In the genomic region with DNA sequence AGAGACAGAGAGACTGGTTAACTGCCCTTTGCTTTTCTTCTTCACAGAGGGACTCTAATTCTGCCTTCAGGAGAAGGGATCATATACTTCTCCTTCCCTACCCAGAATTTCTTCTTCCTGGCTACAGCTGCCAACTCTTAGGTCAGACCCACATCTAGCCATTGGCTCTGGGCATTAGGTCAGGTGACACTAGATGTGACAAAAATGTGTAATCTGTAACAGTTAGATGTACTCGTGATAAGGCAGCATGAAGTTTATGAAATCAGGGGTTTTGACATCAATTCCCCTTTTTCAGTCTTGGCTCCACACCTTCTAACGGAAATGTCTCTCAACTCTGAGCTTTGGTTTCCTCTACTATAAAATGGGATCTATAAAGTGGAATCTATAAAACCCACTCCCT, we compare ENCODE assay signal across 24 mouse cellular contexts.
"Had no signal": no experiment of that assay in that cellular context is flagged by ENCODE, and none has a peak within 500 bp of the region (broad histone marks: within the 10 kb centered on the region; RNA-seq: fewer than 3 reads in every experiment).

No protein-coding gene starts in this region.

- H3K36me3 ChIP-seq: intestine, embryonic 15.5 days; kidney, embryonic 15.5 days; liver, embryonic 12.5 days; liver, embryonic 15.5 days; midbrain, embryonic 10.5 days; midbrain, embryonic 13.5 days; neural tube, embryonic 13.5 days; stomach, embryonic 15.5 days had no signal

- H3K4me3 ChIP-seq: intestine, embryonic 15.5 days; kidney, embryonic 15.5 days; liver, embryonic 12.5 days; liver, embryonic 15.5 days; megakaryocyte, embryonic 14.5 days; midbrain, embryonic 10.5 days; midbrain, embryonic 13.5 days; myocyte; neural tube, embryonic 13.5 days; stomach, embryonic 15.5 days had no signal

- H3K9ac ChIP-seq: intestine, embryonic 15.5 days; kidney, embryonic 15.5 days; liver, embryonic 12.5 days; liver, embryonic 15.5 days; lung, embryonic 14.5 days; midbrain, embryonic 13.5 days; neural tube, embryonic 13.5 days; stomach, embryonic 15.5 days had no signal

- H3K4me1 ChIP-seq: intestine, embryonic 15.5 days; kidney, embryonic 15.5 days; liver, embryonic 12.5 days; megakaryocyte, embryonic 14.5 days; midbrain, embryonic 10.5 days; midbrain, embryonic 13.5 days; neural tube, embryonic 13.5 days; stomach, embryonic 15.5 days had no signal

- DNase-seq: kidney, adult 11 months; kidney, adult 8-10 months; kidney, postnatal 10 days; kidney, postnatal 36 days; liver; lung, embryonic 14.5 days; lung, postnatal 10 days; lung, postnatal 4 days; retina, postnatal 1 day; right cerebral cortex, postnatal 25 days; spleen, adult 18-20 months; thymus, adult 18-20 months; thymus, postnatal 4 days had no signal

- H3K27ac ChIP-seq: intestine, embryonic 15.5 days; kidney, embryonic 15.5 days; liver, embryonic 12.5 days; liver, embryonic 15.5 days; midbrain, embryonic 10.5 days; midbrain, embryonic 13.5 days; neural tube, embryonic 13.5 days; stomach, embryonic 15.5 days had no signal

- H3K4me2 ChIP-seq: intestine, embryonic 15.5 days; kidney, embryonic 15.5 days; liver, embryonic 12.5 days; liver, embryonic 15.5 days; lung, embryonic 14.5 days; midbrain, embryonic 13.5 days; neural tube, embryonic 13.5 days; stomach, embryonic 15.5 days had no signal

- H3K27me3 ChIP-seq: intestine, embryonic 15.5 days; kidney, embryonic 15.5 days; liver, embryonic 12.5 days; liver, embryonic 15.5 days; megakaryocyte, embryonic 14.5 days; midbrain, embryonic 13.5 days; neural tube, embryonic 13.5 days; stomach, embryonic 15.5 days had no signal

- ATAC-seq: intestine, embryonic 15.5 days; liver, embryonic 12.5 days; midbrain, embryonic 13.5 days; midbrain, embryonic 16.5 days had no signal

- H3K9me3 ChIP-seq: intestine, embryonic 15.5 days; kidney, embryonic 15.5 days; liver, embryonic 12.5 days; liver, embryonic 15.5 days; megakaryocyte, embryonic 14.5 days; midbrain, embryonic 10.5 days; midbrain, embryonic 13.5 days; neural tube, embryonic 13.5 days; stomach, embryonic 15.5 days had no signal
